In genomic region chr4:107944141-107944540, GRCm38 (mm10) we compare ENCODE assay signal across 24 mouse cellular contexts. TPM values are rescaled to one million over a fixed set of nuclear protein-coding genes. Genes with fewer than 3 reads are reported as not detected.
DNase-seq lines count a peak whose midpoint lies in the region; ATAC-seq and TF ChIP-seq lines count a peak whose summit lies in the region.
"Had no signal": no experiment of that assay in that cellular context is flagged by ENCODE, and none has a peak within 500 bp of the region (broad histone marks: within the 10 kb centered on the region; RNA-seq: fewer than 3 reads in every experiment).

No protein-coding gene starts in this region.

- no peaks in the 10 kb centered on the region for H3K4me1 ChIP-seq in midbrain, postnatal 0 days (ENCODE audit: insufficient read depth, low read length)
- no peaks in the 10 kb centered on the region for H3K4me1 ChIP-seq in midbrain, embryonic 13.5 days (replicated peaks)
- H3K4me1 ChIP-seq: limb, embryonic 10.5 days; liver, embryonic 12.5 days; lung, embryonic 15.5 days; stomach, embryonic 15.5 days had no signal

- H3K9me3 ChIP-seq in midbrain, postnatal 0 days (ENCODE audit: low read length), result no peaks in the 10 kb centered on the region
- H3K9me3 ChIP-seq in midbrain, embryonic 13.5 days, result no peaks in the 10 kb centered on the region
- H3K9me3 ChIP-seq: embryonic facial prominence, embryonic 15.5 days; limb, embryonic 10.5 days; liver, embryonic 12.5 days; lung, embryonic 15.5 days; megakaryocyte, embryonic 14.5 days; stomach, embryonic 15.5 days had no signal

- 69% methylated on average over 2 of the region's 2 CpGs for WGBS in midbrain, postnatal 0 days
- WGBS in midbrain, embryonic 13.5 days, result 92% methylated on average over 2 of the region's 2 CpGs

- H3K4me3 ChIP-seq in midbrain, postnatal 0 days (ENCODE audit: low read depth, low read length), result no peak overlapping the region
- no peak overlapping the region for H3K4me3 ChIP-seq in midbrain, embryonic 13.5 days (replicated peaks)
- H3K4me3 ChIP-seq: embryonic facial prominence, embryonic 15.5 days; limb, embryonic 10.5 days; liver, embryonic 12.5 days; lung, embryonic 15.5 days; megakaryocyte, embryonic 14.5 days; stomach, embryonic 15.5 days had no signal

- H3K9ac ChIP-seq in midbrain, postnatal 0 days (replicated peaks; ENCODE audit: low read length, poor library complexity, severe bottlenecking), result no peak overlapping the region
- H3K9ac ChIP-seq in midbrain, embryonic 13.5 days (replicated peaks), result no peak overlapping the region
- H3K9ac ChIP-seq: embryonic facial prominence, embryonic 15.5 days; liver, embryonic 12.5 days; lung, embryonic 15.5 days; stomach, embryonic 15.5 days had no signal

- ATAC-seq in midbrain, postnatal 0 days (ENCODE audit: low FRiP score), result no peak
- ATAC-seq in midbrain, embryonic 13.5 days, result no peak
- peak; percentile 37; the same call in 1 of the 2 replicates for ATAC-seq in megakaryocyte progenitor cell, adult 5-6 weeks (replicated peaks; ENCODE audit: poor library complexity)
- ATAC-seq: forebrain, embryonic 16.5 days; inflammation-experienced regulatory T-cells, adult 6 months; liver, embryonic 12.5 days had no signal

- H3K27ac ChIP-seq in midbrain, postnatal 0 days (ENCODE audit: low read depth, low read length), result no peak overlapping the region
- no peak overlapping the region for H3K27ac ChIP-seq in midbrain, embryonic 13.5 days
- H3K27ac ChIP-seq: embryonic facial prominence, embryonic 15.5 days; limb, embryonic 10.5 days; liver, embryonic 12.5 days; lung, embryonic 15.5 days; stomach, embryonic 15.5 days had no signal

- no peaks in the 10 kb centered on the region for H3K27me3 ChIP-seq in midbrain, postnatal 0 days (ENCODE audit: insufficient read depth, low read length)
- no peaks in the 10 kb centered on the region for H3K27me3 ChIP-seq in midbrain, embryonic 13.5 days
- H3K27me3 ChIP-seq: embryonic facial prominence, embryonic 15.5 days; stomach, embryonic 15.5 days had no signal

- peak; percentile 52 to 58 for DNase-seq in cerebellum, postnatal 14 days
- no peak for DNase-seq in cerebellum, postnatal 36 days
- DNase-seq in heart, postnatal 4 days, result peak; percentile 57
- no peak for DNase-seq in heart, postnatal 25 days (ENCODE audit: low spot score)
- peak; percentile 82 for DNase-seq in midbrain, postnatal 0 days (ENCODE audit: low spot score)
- DNase-seq in lung, postnatal 14 days, result no peak
- DNase-seq: cerebellum, adult 18-20 months; layer of hippocampus, postnatal 36 days; retina, postnatal 1 day; spleen, adult 18-20 months; thymus, postnatal 14 days had no signal

- intact Hi-C loops in heart, postnatal 25 days (cut with DNase I), result no loop called here

- TF ChIP-seq CTCF in midbrain, postnatal 0 days (IDR thresholded peaks at IDR 0.05), result no peak

- no peak overlapping the region for H3K4me2 ChIP-seq in midbrain, postnatal 0 days (ENCODE audit: low read depth, low read length, poor library complexity, severe bottlenecking)
- H3K4me2 ChIP-seq in midbrain, embryonic 13.5 days (replicated peaks), result no peak overlapping the region
- H3K4me2 ChIP-seq: embryonic facial prominence, embryonic 15.5 days; liver, embryonic 12.5 days; lung, embryonic 15.5 days; stomach, embryonic 15.5 days had no signal

- no peaks in the 10 kb centered on the region for H3K36me3 ChIP-seq in midbrain, postnatal 0 days (ENCODE audit: insufficient read depth, low read length)
- no peaks in the 10 kb centered on the region for H3K36me3 ChIP-seq in midbrain, embryonic 13.5 days
- H3K36me3 ChIP-seq: embryonic facial prominence, embryonic 15.5 days; limb, embryonic 10.5 days; liver, embryonic 12.5 days; lung, embryonic 15.5 days; stomach, embryonic 15.5 days had no signal

RNA-seq across cellular contexts. Expression of gene Cpt2, which starts 20.7 kb away (rescaled TPM):
- 100 to 1,000 TPM; 140 to 144 TPM for total RNA-seq in heart, postnatal 4 days (2021)
- 100 to 1,000 TPM; 269 to 275 TPM for total RNA-seq in heart, postnatal 25 days (2021)
- 9.3 and 12.3 TPM in 2 replicates for total RNA-seq in midbrain, postnatal 0 days (2014; rRNA removed)
- 10.2 and 12.1 TPM in 2 replicates for polyA plus RNA-seq in midbrain, postnatal 0 days (2015; fragmentation: Nextera tagmentation; extraction: Ambion mirVana)
- polyA plus RNA-seq in midbrain, embryonic 13.5 days (2015; fragmentation: Nextera tagmentation; extraction: Ambion mirVana), result 21.6 and 21.9 TPM in 2 replicates
- 20.9 and 22.2 TPM in 2 replicates for total RNA-seq in megakaryocyte progenitor cell, adult 5-6 weeks (2015)
- total RNA-seq in megakaryocyte progenitor cell, adult 5-6 weeks (2017), result 19.0 and 19.7 TPM in 2 replicates

RNA-seq across cellular contexts. Expression of gene Slc1a7, which starts 24.0 kb away (rescaled TPM):
- total RNA-seq in heart, postnatal 4 days (2021), result not detected
- under 1 TPM; 0.29 to 0.39 TPM for total RNA-seq in heart, postnatal 25 days (2021)
- not detected in 2 replicates for total RNA-seq in midbrain, postnatal 0 days (2014; rRNA removed)
- polyA plus RNA-seq in midbrain, postnatal 0 days (2015; fragmentation: Nextera tagmentation; extraction: Ambion mirVana), result 0.10 and 0.16 TPM in 2 replicates
- polyA plus RNA-seq in midbrain, embryonic 13.5 days (2015; fragmentation: Nextera tagmentation; extraction: Ambion mirVana), result not detected in 2 replicates
- total RNA-seq in megakaryocyte progenitor cell, adult 5-6 weeks (2015), result not detected in 2 replicates
- total RNA-seq in megakaryocyte progenitor cell, adult 5-6 weeks (2017), result not detected in 2 replicates
- total RNA-seq: monocyte, adult 5-6 weeks had no signal
- polyA plus RNA-seq: forebrain, embryonic 16.5 days; heart, embryonic 14.5 days; inflammation-experienced regulatory T-cells, adult 6 months; limb, embryonic 10.5 days; liver, embryonic 12.5 days; neural tube, embryonic 14.5 days had no signal

RNA-seq across cellular contexts. Expression of gene 0610037L13Rik, which starts 54.5 kb away (rescaled TPM):
- total RNA-seq in heart, postnatal 4 days (2021), result 10 to 100 TPM; 70.7 to 77.2 TPM
- 10 to 100 TPM; 52.3 to 57.1 TPM for total RNA-seq in heart, postnatal 25 days (2021)
- total RNA-seq in midbrain, postnatal 0 days (2014; rRNA removed), result 40.5 and 55.5 TPM in 2 replicates
- polyA plus RNA-seq in midbrain, postnatal 0 days (2015; fragmentation: Nextera tagmentation; extraction: Ambion mirVana), result 94.7 and 103 TPM in 2 replicates
- polyA plus RNA-seq in midbrain, embryonic 13.5 days (2015; fragmentation: Nextera tagmentation; extraction: Ambion mirVana), result 106 and 108 TPM in 2 replicates
- total RNA-seq in megakaryocyte progenitor cell, adult 5-6 weeks (2015), result 59.8 and 60.9 TPM in 2 replicates
- 44.5 and 65.4 TPM in 2 replicates for total RNA-seq in megakaryocyte progenitor cell, adult 5-6 weeks (2017)

Comparison
In these comparisons a context has a peak if more than half of its experiments do, and no peak if none do; other contexts are left out.
1. DNase-seq: peak in cerebellum, postnatal 14 days (2 of 2), heart, postnatal 4 days (single experiment) and midbrain, postnatal 0 days (single experiment); none in cerebellum, postnatal 36 days (0 of 2), heart, postnatal 25 days (single experiment) and lung, postnatal 14 days (single experiment).
2. RNA of gene Cpt2, which starts 20.7 kb away (total RNA-seq): 269 to 275 TPM in heart, postnatal 25 days and 140 to 144 TPM in heart, postnatal 4 days; 19.0 to 22.2 TPM in megakaryocyte progenitor cell, adult 5-6 weeks and 9.3 to 12.3 TPM in midbrain, postnatal 0 days; every median in the first group is over 4 times any median in the second.